Mouse (Mus musculus) lung, adult 2 months (tissue): ENCODE measurements around the gene Ermap.

Experiments
- CTCF ChIP-seq: fragments of 200-500 bp; IDR thresholded peaks from 2 replicates; pipeline ENCODE4 v1.5.1; 2011; ENCODE audit warnings: mild to moderate bottlenecking, low read length, control low read depth; ENCODE audit not compliant: insufficient read depth
- POLR2A ChIP-seq: fragments of 200-500 bp; IDR thresholded peaks from 2 replicates; pipeline ENCODE4 v1.6.1; 2011; ENCODE audit warnings: low read depth, mild to moderate bottlenecking, control low read depth, low read length, borderline replicate concordance; ENCODE audit errors: extremely low read depth

DNA sequence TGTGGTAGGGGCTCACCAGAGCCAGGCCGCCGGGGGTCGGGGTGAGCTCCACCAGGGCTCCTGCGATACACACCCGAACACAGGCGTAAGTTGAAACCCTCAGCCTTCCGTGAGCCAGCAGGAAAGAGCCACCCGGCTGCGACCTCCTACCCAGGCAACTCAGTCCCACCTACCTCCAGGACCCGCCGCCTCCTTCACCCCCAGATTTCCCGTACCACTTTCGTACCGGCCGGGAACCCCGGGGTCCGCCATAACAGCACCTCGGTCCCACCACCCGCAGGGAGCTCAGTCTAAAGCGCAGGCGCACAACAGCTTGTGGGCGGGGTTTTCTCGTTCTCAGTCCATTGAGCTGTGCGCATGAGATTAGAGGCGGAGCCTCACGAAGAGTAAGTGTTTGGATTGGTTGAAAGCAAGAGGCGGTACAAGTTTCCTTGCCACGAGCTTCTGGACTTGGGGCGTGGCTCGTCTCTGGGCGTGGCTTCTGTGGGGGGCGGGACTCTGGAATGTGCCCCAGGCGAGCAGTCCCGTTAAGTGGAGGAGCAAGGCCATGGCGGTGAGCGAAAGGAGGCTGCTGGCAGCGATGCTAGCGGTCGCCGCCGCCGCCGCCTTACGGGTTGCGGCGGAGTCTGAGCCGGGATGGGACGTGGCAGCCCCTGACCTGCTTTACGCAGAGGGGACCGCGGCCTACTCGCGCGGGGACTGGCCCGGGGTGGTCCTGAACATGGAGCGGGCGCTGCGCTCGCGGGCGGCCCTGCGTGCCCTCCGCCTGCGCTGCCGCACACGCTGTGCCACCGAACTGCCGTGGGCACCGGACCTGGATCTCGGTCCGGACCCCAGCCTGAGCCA lies 42.8 kb upstream of the Ermap start, which contains the start of the genes AU022252 and P3h1:
- TF ChIP-seq POLR2A (peak; percentile 76; the same call in 1 of the 2 replicates), CTCF (no peak)
